9 mouse cellular contexts compared by ENCODE assay signal in genomic region chr14:25701986-25702385, GRCm38 (mm10). TPM values are rescaled to one million over a fixed set of nuclear protein-coding genes. Genes with fewer than 3 reads are reported as not detected.
A peak's percentile ranks its signal among the peaks of the same experiment; 100 is the strongest.
DNase-seq lines count a peak whose midpoint lies in the region; ATAC-seq and TF ChIP-seq lines count a peak whose summit lies in the region.
"Had no signal": no experiment of that assay in that cellular context is flagged by ENCODE, and none has a peak within 500 bp of the region (broad histone marks: within the 10 kb centered on the region; RNA-seq: fewer than 3 reads in every experiment).

No protein-coding gene starts in this region.

- no peaks in the 10 kb centered on the region for H3K27me3 ChIP-seq in E14TG2a.4 (ENCODE audit: insufficient read depth, low read length)
- H3K27me3 ChIP-seq in intestine, embryonic 16.5 days (replicated peaks; ENCODE audit: control insufficient read depth, insufficient read depth, low read length): no peaks in the 10 kb centered on the region
- H3K27me3 ChIP-seq: midbrain, embryonic 12.5 days had no signal

- TF ChIP-seq POLR2A in bone marrow macrophage, adult 2 months (IDR thresholded peaks at IDR 0.05; ENCODE audit: borderline replicate concordance, low read depth, low read length): no peak

- no peak overlapping the region for H3K9ac ChIP-seq in intestine, embryonic 16.5 days (ENCODE audit: low read depth, low read length)
- H3K9ac ChIP-seq: midbrain, embryonic 12.5 days had no signal

- no peak overlapping the region for H3K4me3 ChIP-seq in E14TG2a.4 (replicated peaks; ENCODE audit: low read length)
- no peak overlapping the region for H3K4me3 ChIP-seq in bone marrow macrophage, adult 2 months (ENCODE audit: insufficient read depth, low read length)
- no peak overlapping the region for H3K4me3 ChIP-seq in intestine, embryonic 16.5 days (ENCODE audit: low read length)
- H3K4me3 ChIP-seq: erythroblast, embryonic 14.5 days; midbrain, embryonic 12.5 days had no signal

- DNase-seq in kidney, postnatal 14 days: peak; percentile 48
- no peak for DNase-seq in kidney, postnatal 36 days
- DNase-seq in right cerebral cortex, postnatal 4 days: no peak
- no peak for DNase-seq in cerebellum, adult 9-11 months

- 0 out of 2 replicates have a peak, but pooled peaks have one; percentile 51 for ATAC-seq in intestine, embryonic 16.5 days

- H3K4me2 ChIP-seq in intestine, embryonic 16.5 days (ENCODE audit: low read depth, low read length): no peak overlapping the region
- H3K4me2 ChIP-seq: midbrain, embryonic 12.5 days had no signal

- H3K4me1 ChIP-seq in E14TG2a.4 (replicated peaks; ENCODE audit: low read depth, low read length): peaks cover 20% of the 10 kb centered on the region
- no peaks in the 10 kb centered on the region for H3K4me1 ChIP-seq in bone marrow macrophage, adult 2 months (ENCODE audit: control insufficient read depth, insufficient read depth, low read length)
- no peaks in the 10 kb centered on the region; the same call in 1 of the 2 replicates for H3K4me1 ChIP-seq in intestine, embryonic 16.5 days (ENCODE audit: control insufficient read depth, insufficient read depth, low read length)
- H3K4me1 ChIP-seq: midbrain, embryonic 12.5 days had no signal

- H3K27ac ChIP-seq in bone marrow macrophage, adult 2 months (ENCODE audit: insufficient read depth, low read depth, low read length): no peak overlapping the region
- H3K27ac ChIP-seq in intestine, embryonic 16.5 days (ENCODE audit: low read length): no peak overlapping the region
- H3K27ac ChIP-seq: midbrain, embryonic 12.5 days had no signal

- peaks cover 41% of the 10 kb centered on the region for H3K36me3 ChIP-seq in E14TG2a.4 (ENCODE audit: insufficient read depth, low read length)
- peaks cover 8% of the 10 kb centered on the region for H3K36me3 ChIP-seq in intestine, embryonic 16.5 days (ENCODE audit: control insufficient read depth, insufficient read depth, low read length)

- H3K9me3 ChIP-seq in E14TG2a.4 (ENCODE audit: low read length): no peaks in the 10 kb centered on the region
- no peaks in the 10 kb centered on the region for H3K9me3 ChIP-seq in intestine, embryonic 16.5 days (ENCODE audit: control insufficient read depth, low read length)
- H3K9me3 ChIP-seq: midbrain, embryonic 12.5 days had no signal

- peak; percentile 57 for TF ChIP-seq CTCF in E14TG2a.4 (conservative IDR thresholded peaks at IDR 0.05; ENCODE audit: low read length)
- peak; percentile 49 for TF ChIP-seq CTCF in bone marrow macrophage, adult 2 months (IDR thresholded peaks at IDR 0.05; ENCODE audit: low read depth, low read length)

RNA-seq across cellular contexts. Expression of gene Ppif, which starts 8.0 kb away (rescaled TPM):
- polyA plus RNA-seq in bone marrow macrophage, adult 2 months (2012; ENCODE audit: insufficient read depth, insufficient read length, missing spikeins): 6.0 and 9.4 TPM in 2 replicates
- polyA plus RNA-seq in intestine, embryonic 16.5 days (2015; fragmentation: Nextera tagmentation; extraction: Ambion mirVana): 125 and 134 TPM in 2 replicates

Comparison
In these comparisons a context has a peak if more than half of its experiments do, and no peak if none do; other contexts are left out.
1. RNA of gene Ppif, which starts 8.0 kb away (polyA plus RNA-seq): 125 to 134 TPM in intestine, embryonic 16.5 days; 6.0 to 9.4 TPM in bone marrow macrophage, adult 2 months; every median in the first group is over 10 times any median in the second.